Mouse (Mus musculus) testis, adult 2 months (tissue): ENCODE measurements at regions not wholly inside any gene's neighbourhood (a gene's known extent, or its start where the extent isn't known, plus 50 kb on each side); places are given as distances from the start of the nearest gene placed in this dataset.

Source experiments
- H3K27ac ChIP-seq: fragments of 200-500 bp; 2 replicates; pipeline ENCODE4 v1.5.1; 2012; ENCODE audit warnings: low read depth, low read length; ENCODE audit not compliant: control insufficient read depth, insufficient read depth
- H3K27me3 ChIP-seq: fragments of 200-500 bp; 2 replicates; pipeline ENCODE4 v1.6.1; 2012; ENCODE audit warnings: mild to moderate bottlenecking, low read length, moderate library complexity; ENCODE audit not compliant: control insufficient read depth, insufficient read depth
- H3K36me3 ChIP-seq: fragments of 200-500 bp; 2 replicates; pipeline ENCODE4 v1.6.1; 2012; ENCODE audit warnings: mild to moderate bottlenecking, low read length; ENCODE audit not compliant: control insufficient read depth, insufficient read depth
- H3K4me1 ChIP-seq: fragments of 200-500 bp; 2 replicates; pipeline ENCODE4 v1.6.1; 2012; ENCODE audit warnings: low read length; ENCODE audit not compliant: control insufficient read depth, insufficient read depth
- H3K4me3 ChIP-seq: fragments of 200-500 bp; 2 replicates; pipeline ENCODE4 v1.5.1; 2012; ENCODE audit warnings: low read depth, mild to moderate bottlenecking, low read length, moderate library complexity, mixed read lengths; ENCODE audit not compliant: control insufficient read depth
- CTCF ChIP-seq: fragments of 200-500 bp; IDR thresholded peaks from 2 replicates; pipeline ENCODE4 v1.5.1; 2012; ENCODE audit warnings: low read depth, mild to moderate bottlenecking, inconsistent platforms, low read length, moderate library complexity; ENCODE audit not compliant: control insufficient read depth, insufficient read depth, insufficient replicate concordance
- POLR2A ChIP-seq: fragments of 200-500 bp; IDR thresholded peaks from 2 replicates; pipeline ENCODE4 v1.6.1; 2012; ENCODE audit warnings: low read depth, mild to moderate bottlenecking, inconsistent platforms, low read length, moderate library complexity; ENCODE audit not compliant: control insufficient read depth

GRCm38 (mm10) chr13:83867211-83867610, 354.9 kb upstream of the Tmem161b start:
- no peak for TF ChIP-seq POLR2A
- TF ChIP-seq CTCF: no peak

GRCm38 (mm10) chr13:83867831-83868473, 354.1 kb upstream of the Tmem161b start:
- TF ChIP-seq POLR2A (no peak), CTCF (no peak)
- Histone ChIP-seq H3K36me3 (no peaks in the 10 kb centered on the region), H3K4me1 (no peaks in the 10 kb centered on the region), H3K27ac (no peak overlapping the region), H3K27me3 (no peaks in the 10 kb centered on the region), H3K4me3 (no peak overlapping the region)

More at GRCm38 (mm10) chr13:83867211-83867610, 354.9 kb upstream of the Tmem161b start:
- Histone ChIP-seq H3K36me3 (no peaks in the 10 kb centered on the region), H3K27ac (no peak overlapping the region), H3K4me1 (no peaks in the 10 kb centered on the region), H3K4me3 (no peak overlapping the region), H3K27me3 (no peaks in the 10 kb centered on the region)

DNA sequence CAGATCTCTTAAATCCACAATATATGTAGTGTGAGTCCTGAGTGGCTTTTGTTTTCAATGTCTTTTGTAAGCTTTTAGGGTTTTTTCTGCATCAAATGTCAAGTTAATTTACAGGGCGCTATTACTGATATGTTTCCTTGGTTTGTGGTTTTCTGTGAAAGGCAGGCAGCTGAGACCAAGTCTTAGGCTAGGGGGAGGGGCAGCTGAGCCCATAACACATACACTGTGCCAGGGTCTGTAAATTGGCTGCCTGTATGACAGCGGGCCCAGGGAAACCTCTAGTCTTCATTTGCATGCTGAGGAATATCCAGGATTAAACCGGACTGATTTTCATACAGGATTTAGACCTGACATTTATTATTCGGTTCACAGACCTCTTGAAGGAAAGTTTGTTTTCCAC, 353.2 kb upstream of the Tmem161b start:
- Histone ChIP-seq H3K27ac (no peak overlapping the region), H3K27me3 (no peaks in the 10 kb centered on the region), H3K4me3 (no peak overlapping the region), H3K36me3 (no peaks in the 10 kb centered on the region), H3K4me1 (no peaks in the 10 kb centered on the region)
- TF ChIP-seq CTCF (no peak), POLR2A (no peak)

DNA sequence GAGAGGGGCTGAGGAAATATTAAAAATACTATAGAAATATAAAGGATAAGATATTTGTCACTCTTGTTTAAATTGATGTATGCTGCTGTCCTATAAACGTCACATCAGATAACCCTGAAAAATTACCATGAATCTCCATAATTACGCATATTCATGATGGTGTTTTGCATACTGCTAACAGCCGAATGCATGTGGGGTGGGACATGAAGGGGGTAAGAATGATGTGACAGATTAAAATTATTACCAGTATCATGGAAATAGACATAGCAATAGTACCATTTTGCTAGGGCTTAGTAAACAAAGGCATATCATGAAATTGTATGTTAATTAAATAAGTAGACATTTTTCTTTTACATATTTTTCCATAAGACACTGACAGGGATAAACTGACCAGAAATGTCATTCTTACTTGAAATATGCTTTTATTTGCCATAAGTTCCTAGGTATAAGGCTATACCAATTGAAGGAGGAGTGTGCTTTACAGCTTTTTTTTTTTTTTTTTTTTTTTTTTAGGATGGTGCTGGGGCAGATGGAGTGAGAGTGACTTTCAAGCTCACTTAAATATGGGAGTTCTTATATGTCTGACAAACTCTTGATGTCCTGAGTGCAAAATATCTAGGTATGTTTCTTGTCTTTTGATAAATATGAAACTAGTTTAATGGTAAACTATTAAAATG, 349.8 kb upstream of the Tmem161b start:
- TF ChIP-seq POLR2A: no peak
- no peak for TF ChIP-seq CTCF
- Histone ChIP-seq H3K27ac (no peak overlapping the region), H3K4me3 (no peak overlapping the region), H3K27me3 (no peaks in the 10 kb centered on the region), H3K4me1 (no peaks in the 10 kb centered on the region), H3K36me3 (no peaks in the 10 kb centered on the region)

DNA sequence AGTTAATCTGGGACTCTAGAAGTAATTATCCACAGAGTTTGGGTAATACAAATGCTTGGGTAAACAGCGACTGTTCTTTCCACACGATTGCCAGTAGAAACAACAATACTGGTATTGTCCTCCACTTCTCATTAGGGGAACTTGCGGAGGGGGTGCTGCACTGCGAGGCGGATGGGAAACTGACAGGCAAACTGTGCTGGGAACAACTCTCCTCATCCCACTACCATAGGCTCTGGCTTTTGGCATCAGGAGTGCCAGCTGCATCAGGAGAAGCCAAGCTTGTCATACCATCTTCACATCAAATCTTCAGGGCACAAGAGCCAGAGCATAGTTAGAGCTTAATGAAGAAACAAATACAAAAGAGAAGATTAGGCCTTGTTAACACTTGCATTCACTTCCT, 349.2 kb upstream of the Tmem161b start:
- no peaks in the 10 kb centered on the region for H3K36me3 ChIP-seq
- H3K4me3 ChIP-seq: no peak overlapping the region
- no peaks in the 10 kb centered on the region for H3K27me3 ChIP-seq
- no peaks in the 10 kb centered on the region for H3K4me1 ChIP-seq
- TF ChIP-seq CTCF (no peak), POLR2A (no peak)
- H3K27ac ChIP-seq: no peak overlapping the region

GRCm38 (mm10) chr13:83879561-83879960, 342.5 kb upstream of the Tmem161b start:
- Histone ChIP-seq H3K4me1 (no peaks in the 10 kb centered on the region), H3K4me3 (no peak overlapping the region), H3K36me3 (no peaks in the 10 kb centered on the region), H3K27me3 (no peaks in the 10 kb centered on the region), H3K27ac (no peak overlapping the region)
- no peak for TF ChIP-seq POLR2A
- no peak for TF ChIP-seq CTCF

- no peaks in the 10 kb centered on the region for H3K4me1 ChIP-seq
- H3K36me3 ChIP-seq: no peaks in the 10 kb centered on the region
- TF ChIP-seq POLR2A (no peak), CTCF (no peak)
- no peak overlapping the region for H3K27ac ChIP-seq
- no peaks in the 10 kb centered on the region for H3K27me3 ChIP-seq
- H3K4me3 ChIP-seq: no peak overlapping the region
Observed at GRCm38 (mm10) chr13:83880305-83880704, 341.8 kb upstream of the Tmem161b start.

DNA sequence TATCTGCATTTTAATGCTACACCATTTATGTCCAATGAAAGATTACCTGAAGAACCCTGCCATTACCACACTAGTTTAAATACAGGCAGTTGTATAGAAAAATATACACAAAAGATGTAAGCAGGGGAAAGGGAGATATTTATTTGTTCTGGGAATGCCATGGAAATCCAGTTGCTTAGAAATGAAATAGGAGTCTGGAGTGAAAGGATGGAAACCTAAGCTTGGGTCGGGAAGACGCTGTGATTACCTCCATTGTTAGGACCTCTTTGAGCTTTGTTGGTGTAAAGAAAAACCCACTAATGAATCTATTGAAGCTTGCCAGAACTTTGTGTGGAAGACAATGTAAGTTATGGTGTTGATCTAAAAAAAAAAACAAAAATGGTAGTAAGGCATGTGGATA, 341.3 kb upstream of the Tmem161b start:
- Histone ChIP-seq H3K4me3 (no peak overlapping the region), H3K27me3 (no peaks in the 10 kb centered on the region), H3K27ac (no peak overlapping the region), H3K36me3 (no peaks in the 10 kb centered on the region), H3K4me1 (no peaks in the 10 kb centered on the region)
- no peak for TF ChIP-seq CTCF
- TF ChIP-seq POLR2A: no peak
